Mouse (Mus musculus) midbrain, embryonic 10.5 days (tissue): ENCODE data around the gene Fank1. TPM values are rescaled to one million over a fixed set of nuclear protein-coding genes. Genes with fewer than 3 reads are reported as not detected.

Experiments
- DNase-seq: peaks from one replicate; pipeline ENCODE4 v3.0.0-alpha.2; 2017; ENCODE audit warnings: low spot score
- H3K27ac ChIP-seq: fragments of 300-500 bp; sonication (generic); replicated peaks from 2 replicates; pipeline ENCODE4 v1.5.1; 2016; ENCODE audit warnings: mild to moderate bottlenecking
- H3K27me3 ChIP-seq: fragments of 300-500 bp; sonication (generic); 2 replicates; pipeline ENCODE4 v1.6.1; 2016; ENCODE audit warnings: low read depth, mild to moderate bottlenecking; ENCODE audit not compliant: poor library complexity, severe bottlenecking
- H3K36me3 ChIP-seq: fragments of 300-500 bp; sonication (generic); 2 replicates; pipeline ENCODE4 v1.6.1; 2016; ENCODE audit warnings: mild to moderate bottlenecking, moderate library complexity
- H3K4me1 ChIP-seq: fragments of 300-500 bp; sonication (generic); 2 replicates; pipeline ENCODE4 v1.6.1; 2016
- H3K4me3 ChIP-seq: fragments of 300-500 bp; sonication (generic); 2 replicates; pipeline ENCODE4 v1.5.1; 2016; ENCODE audit warnings: mild to moderate bottlenecking, moderate library complexity
- H3K9me3 ChIP-seq: fragments of 300-500 bp; sonication (generic); replicated peaks from 2 replicates; pipeline ENCODE4 v1.6.1; 2016; ENCODE audit warnings: mild to moderate bottlenecking
- WGBS: fragments of 180-500 bp; shearing (Covaris S2); methylation state at CpG from one replicate; pipeline ENCODE4 v1.1.7; 2016; 5-methylcytosine and 5-hydroxymethylcytosine counted together
- polyA plus RNA-seq: library from polyadenylated mRNA; unstranded; fragments of >200 nt; fragmentation: Nextera tagmentation; extraction: Ambion mirVana; gene quantifications from 2 replicates; pipeline ENCODE4 v1.2.1, GENCODE M21; 2016

Fank1 gene
- polyA plus RNA-seq = 1.4 and 1.7 TPM in 2 replicates

DNA sequence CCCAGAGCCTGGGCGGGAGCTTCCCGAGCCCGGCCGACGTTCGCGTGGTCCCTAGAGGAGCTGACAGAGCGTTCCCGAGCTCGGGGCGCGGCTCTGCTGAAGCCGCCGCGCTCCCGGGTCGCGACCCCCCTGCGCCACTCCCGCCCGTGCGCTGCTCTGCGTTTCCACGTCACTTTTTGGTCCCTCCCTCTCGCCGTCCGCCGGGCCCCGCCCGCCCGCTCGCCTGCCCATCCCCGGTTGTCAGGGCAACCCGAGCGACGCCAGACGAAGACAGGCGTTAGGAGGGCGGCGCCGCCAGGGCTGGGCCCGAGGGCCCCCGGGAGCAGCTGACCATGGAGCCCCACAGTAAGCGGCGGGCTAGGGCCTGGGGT lies at the start of gene Fank1:
Gene Fank1 (plus strand): TSS at position 236 of the 371 bp plus-strand sequence.
- Histone ChIP-seq H3K27ac (peak within 1 kb of the TSS; percentile 90), H3K4me3 (peak within 1 kb of the TSS; percentile 76), H3K36me3 (no peaks in the 10 kb centered on the region), H3K27me3 (peaks cover 10% of the 10 kb centered on the region; the same call in 1 of the 2 replicates), H3K4me1 (peaks cover 28% of the 10 kb centered on the region), H3K9me3 (no peaks in the 10 kb centered on the region)
- WGBS = under 1% methylated on average over 45 of the region's 45 CpGs
- peak; percentile 96 for DNase-seq

DNA sequence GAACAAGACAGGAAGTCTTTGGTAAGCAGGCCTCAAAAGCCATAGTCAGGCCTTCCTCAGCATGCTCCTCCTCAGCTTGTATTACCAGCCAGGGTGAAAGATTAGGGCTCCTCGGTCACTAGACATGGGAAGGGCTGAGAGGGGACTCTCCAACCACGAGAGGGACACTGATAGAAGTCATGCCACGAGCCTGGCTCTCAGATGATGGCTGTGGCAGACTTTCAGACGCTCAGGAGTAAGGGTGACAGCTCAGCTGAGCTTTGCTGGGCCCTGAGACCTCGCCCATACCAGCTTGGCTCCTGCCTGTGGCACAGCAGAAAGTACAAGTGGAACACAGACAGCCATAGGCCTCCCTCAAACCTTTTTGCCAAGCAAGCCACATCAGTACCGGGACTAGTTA lies 49.6 kb upstream of the Fank1 start:
- Histone ChIP-seq H3K27me3 (no peaks in the 10 kb centered on the region), H3K4me3 (no peak overlapping the region), H3K4me1 (no peaks in the 10 kb centered on the region), H3K36me3 (peaks cover 94% of the 10 kb centered on the region), H3K27ac (no peak overlapping the region), H3K9me3 (no peaks in the 10 kb centered on the region)
- DNase-seq = no peak
- 83% methylated on average over 6 of the region's 6 CpGs for WGBS

DNA sequence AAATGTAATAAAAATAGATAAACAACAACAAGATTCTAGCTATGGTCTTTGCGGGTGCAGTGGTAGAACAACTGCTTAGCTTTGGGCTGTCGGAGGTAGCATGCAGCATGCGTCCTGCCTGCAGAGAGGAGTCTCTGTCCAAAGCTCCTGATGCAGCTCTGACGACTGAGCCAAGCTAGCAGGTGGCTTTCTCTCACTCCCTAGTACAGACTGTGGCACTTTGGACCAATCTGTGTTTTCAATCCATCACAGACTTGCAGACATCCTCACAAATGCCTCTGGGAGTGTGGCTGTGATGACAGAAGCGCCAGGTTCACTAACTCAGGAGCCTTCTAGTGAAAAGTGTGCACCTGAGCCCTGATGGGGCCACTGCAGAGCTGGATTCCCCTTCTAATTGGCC lies 47.3 kb upstream of the Fank1 start:
- Histone ChIP-seq H3K36me3 (peaks cover 93% of the 10 kb centered on the region), H3K4me3 (no peak overlapping the region)
- 83% methylated on average over 5 of the region's 5 CpGs for WGBS

DNA sequence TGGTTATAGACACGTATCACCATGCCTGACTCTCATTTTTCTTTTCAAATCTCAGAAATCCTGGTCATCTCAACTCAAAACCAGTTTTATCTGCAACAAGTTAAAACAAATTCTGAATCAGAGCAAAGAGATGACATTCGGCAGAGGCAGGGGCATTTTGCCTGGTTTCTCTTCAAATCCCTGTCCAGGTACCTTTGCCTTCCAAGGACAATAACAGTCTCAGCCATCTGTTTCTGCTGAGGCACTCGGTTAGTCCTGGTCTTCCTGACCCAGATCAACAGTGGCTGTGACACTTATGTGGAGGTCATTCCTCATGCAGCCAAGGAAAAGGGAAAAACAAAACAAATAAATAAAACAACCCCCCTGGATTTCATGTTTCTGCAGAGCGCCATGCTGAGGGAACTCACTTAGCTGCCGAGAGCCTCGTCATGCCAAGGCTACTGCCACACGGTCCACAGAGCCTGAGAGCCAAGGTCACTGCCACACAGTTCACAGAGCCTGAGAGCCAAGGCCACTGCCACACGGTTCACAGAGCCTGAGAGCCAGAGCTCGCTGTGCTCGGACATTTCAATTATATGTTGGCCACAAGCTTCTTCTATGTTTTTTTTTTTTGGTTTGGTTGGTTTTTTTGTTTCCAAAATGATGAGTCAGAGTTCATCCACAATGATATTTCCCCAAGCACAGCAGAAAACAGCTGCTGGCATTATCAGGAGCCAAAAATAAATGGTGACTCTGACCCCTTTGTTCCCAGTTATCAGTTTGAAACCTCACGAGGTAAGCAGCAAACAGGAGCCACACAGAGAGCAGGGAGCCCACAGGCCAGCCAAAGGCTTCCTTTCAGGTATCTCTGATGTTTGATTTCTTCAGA lies 46.1 kb upstream of the Fank1 start:
- no peaks in the 10 kb centered on the region for H3K27me3 ChIP-seq
- no peaks in the 10 kb centered on the region for H3K4me1 ChIP-seq
- H3K36me3 ChIP-seq = peaks cover 93% of the 10 kb centered on the region
- H3K27ac ChIP-seq = no peak overlapping the region
- no peak overlapping the region for H3K4me3 ChIP-seq
- DNase-seq = no peak
- 90% methylated on average over 11 of the region's 11 CpGs for WGBS
- no peaks in the 10 kb centered on the region for H3K9me3 ChIP-seq

More for the DNA sequence above, 47.3 kb upstream of the Fank1 start:
- Histone ChIP-seq H3K27me3 (no peaks in the 10 kb centered on the region), H3K4me1 (no peaks in the 10 kb centered on the region), H3K9me3 (no peaks in the 10 kb centered on the region), H3K27ac (no peak overlapping the region)
- DNase-seq = no peak

DNA sequence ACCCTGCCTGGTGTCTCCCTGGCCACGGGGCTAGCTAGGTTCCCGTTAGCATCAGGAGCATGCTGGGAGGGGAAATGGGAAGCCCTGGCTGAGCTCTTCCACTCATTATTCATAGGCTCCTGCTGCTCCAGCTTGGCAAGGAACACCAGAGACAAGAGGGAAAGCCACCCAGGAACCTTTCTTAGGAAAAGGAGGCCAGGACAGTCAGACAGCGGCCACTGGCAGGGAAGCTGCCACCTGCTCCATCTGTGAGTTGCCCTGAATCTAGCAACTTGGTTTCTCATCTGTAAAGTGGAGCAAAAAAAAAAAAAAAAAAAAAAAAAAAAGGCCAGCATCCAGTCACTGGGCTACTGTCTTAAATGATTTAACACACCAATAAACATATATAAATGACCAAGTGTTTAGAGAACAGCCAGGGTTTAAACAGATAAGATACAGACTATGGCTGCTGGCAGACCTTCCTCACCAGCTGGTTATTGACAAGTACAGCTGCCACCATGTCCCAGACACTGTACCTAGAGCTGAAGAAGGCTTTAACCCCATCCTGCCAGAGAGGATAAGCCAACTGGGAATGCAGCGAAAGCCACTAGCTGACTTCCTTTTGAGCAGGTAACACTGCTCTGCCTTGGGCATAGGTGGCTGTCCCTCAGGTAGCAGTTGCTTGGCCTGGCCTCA lies 44.6 kb upstream of the Fank1 start:
- no peak for DNase-seq
- peaks cover 90% of the 10 kb centered on the region for H3K36me3 ChIP-seq

DNA sequence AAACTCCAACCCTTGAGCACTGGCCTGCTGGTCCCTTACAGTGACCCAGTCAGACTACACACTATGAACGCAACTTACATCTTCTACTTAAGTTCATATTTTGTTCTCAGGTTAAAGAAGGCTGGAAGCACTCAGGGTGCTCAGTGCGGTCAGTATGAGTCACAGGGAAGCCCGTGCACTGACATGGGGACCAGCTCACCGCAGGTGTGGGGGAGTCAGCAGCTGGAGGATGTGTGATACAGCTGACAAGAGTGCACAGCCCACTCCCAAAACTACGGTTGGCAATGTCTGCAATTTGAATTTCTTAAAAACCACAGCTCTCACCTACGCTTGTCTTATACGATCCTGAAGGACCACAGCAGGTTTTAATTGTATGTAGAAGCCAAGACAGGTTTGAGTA lies 36.1 kb upstream of the Fank1 start:
- H3K27me3 ChIP-seq = no peaks in the 10 kb centered on the region
- peaks cover 78% of the 10 kb centered on the region for H3K36me3 ChIP-seq
- WGBS = 93% methylated on average over 7 of the region's 7 CpGs

More for the DNA sequence above, 44.6 kb upstream of the Fank1 start:
- Histone ChIP-seq H3K4me3 (no peak overlapping the region), H3K27me3 (no peaks in the 10 kb centered on the region), H3K4me1 (no peaks in the 10 kb centered on the region), H3K9me3 (no peaks in the 10 kb centered on the region), H3K27ac (no peak overlapping the region)
- 73% methylated on average over 4 of the region's 4 CpGs for WGBS

DNA sequence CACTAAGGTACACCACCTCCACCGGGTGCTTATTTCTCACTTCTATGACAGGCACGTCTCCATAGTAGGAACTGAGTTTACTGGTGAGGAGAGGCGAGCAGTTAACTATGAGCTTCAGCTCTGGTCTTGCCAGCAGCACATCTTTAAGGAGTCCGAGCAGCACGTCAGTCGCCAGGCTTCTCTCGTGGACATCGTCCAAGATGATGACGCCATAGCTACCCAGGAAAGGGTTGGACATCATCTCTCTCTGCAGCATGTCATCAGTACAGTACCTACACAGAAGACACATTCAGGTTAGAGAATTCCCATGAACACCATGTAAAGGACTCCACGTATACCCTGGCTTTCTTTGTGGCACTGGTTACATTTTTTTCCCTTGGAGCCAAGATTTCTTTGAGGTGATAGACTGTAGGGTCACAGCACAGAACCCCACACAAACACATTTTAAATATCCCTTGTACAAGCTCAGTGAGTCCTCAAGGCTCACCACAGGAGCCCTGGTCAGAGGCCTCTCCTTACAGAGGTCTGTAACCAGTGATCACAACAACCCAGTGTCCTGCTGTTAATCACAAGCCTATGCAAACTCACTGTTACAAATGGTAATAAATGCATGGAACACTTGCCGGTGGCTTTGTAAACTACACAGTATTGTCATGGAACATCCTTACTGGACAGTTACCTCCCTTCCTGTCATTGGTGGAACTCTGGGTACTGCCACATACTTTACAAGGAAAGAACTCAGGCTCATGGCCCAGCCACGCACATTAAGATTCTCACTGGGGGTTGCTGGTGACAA lies 33.9 kb upstream of the Fank1 start:
- no peak overlapping the region for H3K27ac ChIP-seq
- no peaks in the 10 kb centered on the region for H3K4me1 ChIP-seq
- no peak overlapping the region for H3K4me3 ChIP-seq
- no peak for DNase-seq
- H3K27me3 ChIP-seq = no peaks in the 10 kb centered on the region
- 91% methylated on average over 12 of the region's 12 CpGs for WGBS
- peaks cover 79% of the 10 kb centered on the region for H3K36me3 ChIP-seq
- H3K9me3 ChIP-seq = no peaks in the 10 kb centered on the region

More for the DNA sequence above, 36.1 kb upstream of the Fank1 start:
- Histone ChIP-seq H3K4me3 (no peak overlapping the region), H3K27ac (no peak overlapping the region), H3K4me1 (no peaks in the 10 kb centered on the region), H3K9me3 (no peaks in the 10 kb centered on the region)
- no peak for DNase-seq

DNA sequence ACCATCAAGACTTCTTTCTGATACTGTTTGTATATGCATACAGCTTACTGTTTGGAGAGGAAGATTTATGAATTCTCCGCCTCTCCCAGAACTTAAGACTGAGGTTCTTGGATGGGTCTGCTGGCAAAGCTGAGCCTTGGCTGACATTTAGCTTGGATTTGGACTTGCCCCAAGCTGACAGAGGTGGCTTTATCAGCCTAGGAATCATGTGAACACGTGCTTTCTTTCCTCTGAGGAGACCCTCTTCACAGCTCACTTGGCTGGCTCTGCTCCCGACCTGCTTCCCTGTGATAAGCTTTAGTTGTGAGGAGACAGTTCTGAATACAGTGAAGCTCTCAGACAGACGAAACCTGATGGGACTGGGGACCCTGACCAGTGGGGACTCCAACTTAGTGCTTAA lies 33.0 kb upstream of the Fank1 start:
- H3K36me3 ChIP-seq = peaks cover 82% of the 10 kb centered on the region
- H3K27me3 ChIP-seq = no peaks in the 10 kb centered on the region
- no peaks in the 10 kb centered on the region for H3K9me3 ChIP-seq
- no peak for DNase-seq
- 74% methylated on average over 4 of the region's 4 CpGs for WGBS
- H3K4me3 ChIP-seq = no peak overlapping the region
- no peaks in the 10 kb centered on the region for H3K4me1 ChIP-seq
- no peak overlapping the region for H3K27ac ChIP-seq

DNA sequence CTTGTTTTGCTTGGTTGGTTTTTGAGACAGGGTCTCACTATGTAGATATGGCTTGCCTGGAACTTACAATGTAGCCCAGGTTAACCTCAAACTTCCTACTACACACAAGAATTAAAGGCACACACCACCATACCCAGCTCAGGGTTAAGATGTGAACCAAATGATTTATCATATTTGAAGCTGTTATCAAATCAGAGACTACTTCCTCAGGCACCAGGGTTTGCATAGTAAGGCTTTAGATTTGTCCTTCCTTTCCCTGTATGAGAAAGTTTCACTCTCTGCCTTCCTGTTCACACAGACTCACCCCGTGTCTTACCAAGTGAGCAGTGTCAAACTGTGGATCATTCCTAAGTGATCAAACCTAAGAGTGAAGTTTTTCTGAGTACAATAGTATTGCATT lies 32.5 kb upstream of the Fank1 start:
- no peak overlapping the region for H3K27ac ChIP-seq
- H3K4me1 ChIP-seq = no peaks in the 10 kb centered on the region
- DNase-seq = no peak
- H3K4me3 ChIP-seq = no peak overlapping the region
- H3K36me3 ChIP-seq = peaks cover 82% of the 10 kb centered on the region
- H3K9me3 ChIP-seq = no peaks in the 10 kb centered on the region
- H3K27me3 ChIP-seq = no peaks in the 10 kb centered on the region
- WGBS = 86% methylated on average over 1 of the region's 1 CpGs

DNA sequence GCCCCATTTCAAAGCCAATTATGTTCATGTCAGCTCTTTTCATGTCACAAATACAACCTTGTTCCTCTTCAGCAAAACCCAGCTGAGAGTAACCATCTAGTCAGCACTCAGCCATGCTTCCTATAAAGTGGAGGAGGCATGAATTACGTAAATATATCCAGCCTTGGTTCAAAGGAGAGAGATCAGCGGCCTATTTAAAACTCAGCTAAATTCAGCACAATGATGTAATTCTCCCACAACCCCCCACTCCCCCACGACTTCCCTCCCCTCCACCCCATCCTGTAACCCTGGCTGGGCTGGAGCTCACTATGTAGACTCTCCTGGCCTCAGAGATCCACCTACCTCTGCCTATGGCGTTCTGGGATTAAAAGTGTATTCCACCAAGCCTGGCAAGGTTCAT lies 32.0 kb upstream of the Fank1 start:
- no peak for DNase-seq
- WGBS = 80% methylated on average over 4 of the region's 4 CpGs
- Histone ChIP-seq H3K27me3 (no peaks in the 10 kb centered on the region), H3K4me3 (no peak overlapping the region), H3K4me1 (no peaks in the 10 kb centered on the region), H3K36me3 (peaks cover 77% of the 10 kb centered on the region), H3K27ac (no peak overlapping the region), H3K9me3 (no peaks in the 10 kb centered on the region)

DNA sequence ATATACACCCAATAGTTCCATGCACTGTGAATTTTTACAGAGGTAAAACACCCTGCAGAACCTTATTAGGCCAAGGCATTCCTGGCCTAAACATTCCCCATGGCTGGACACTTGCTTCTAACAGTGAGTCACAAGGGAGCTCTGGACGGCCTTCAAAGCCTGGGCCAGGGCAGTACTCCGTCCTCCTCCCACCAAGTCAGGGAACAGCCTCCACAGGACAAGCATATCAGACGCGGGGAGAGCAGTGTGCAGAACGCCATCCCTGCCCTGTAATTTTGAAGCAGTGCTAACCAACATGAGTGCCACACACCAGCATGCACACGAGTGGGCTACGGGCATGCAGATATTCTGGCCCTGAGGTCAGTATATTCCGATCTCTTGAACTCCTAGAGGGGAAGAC lies 29.3 kb upstream of the Fank1 start:
- no peak overlapping the region for H3K4me3 ChIP-seq
- peaks cover 70% of the 10 kb centered on the region for H3K36me3 ChIP-seq
- no peak overlapping the region for H3K27ac ChIP-seq
- H3K4me1 ChIP-seq = 0 out of 2 replicates have a peak, but pooled peaks cover 7% of the 10 kb centered on the region
- 90% methylated on average over 8 of the region's 8 CpGs for WGBS
- H3K9me3 ChIP-seq = no peaks in the 10 kb centered on the region
- no peak for DNase-seq
- no peaks in the 10 kb centered on the region for H3K27me3 ChIP-seq

DNA sequence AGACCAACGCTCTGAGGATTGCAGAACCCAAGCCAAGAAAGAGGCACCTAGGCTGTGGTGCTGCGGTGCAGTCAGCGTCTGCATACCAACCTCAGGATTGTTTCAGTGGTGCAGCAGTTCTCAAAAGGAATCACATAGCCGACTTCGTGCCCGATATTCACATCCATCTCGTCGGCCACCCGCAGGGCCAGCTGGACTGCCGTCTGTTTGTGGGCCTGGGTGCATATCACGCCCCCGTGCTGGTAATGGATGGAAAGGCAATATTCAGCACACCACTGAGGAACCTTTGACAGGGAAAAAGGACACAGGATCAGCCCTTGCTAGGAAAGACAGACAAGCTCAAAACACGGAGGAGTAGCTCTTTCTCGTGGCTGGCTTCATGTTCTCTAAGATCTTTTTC lies 27.9 kb upstream of the Fank1 start:
- DNase-seq = no peak
- WGBS = 95% methylated on average over 14 of the region's 14 CpGs
- no peak overlapping the region for H3K27ac ChIP-seq
- peaks cover 63% of the 10 kb centered on the region for H3K36me3 ChIP-seq
- 0 out of 2 replicates have a peak, but pooled peaks cover 7% of the 10 kb centered on the region for H3K4me1 ChIP-seq
- no peaks in the 10 kb centered on the region for H3K9me3 ChIP-seq
- no peaks in the 10 kb centered on the region for H3K27me3 ChIP-seq
- H3K4me3 ChIP-seq = no peak overlapping the region
